Mouse (Mus musculus): ENCODE results near the gene Med13l.
"Not testable (repeated sequence)": the region's sequence is repeated elsewhere in the genome, so short reads cannot be mapped to it uniquely, and the experiment has no call there.

Gene Med13l

DNA sequence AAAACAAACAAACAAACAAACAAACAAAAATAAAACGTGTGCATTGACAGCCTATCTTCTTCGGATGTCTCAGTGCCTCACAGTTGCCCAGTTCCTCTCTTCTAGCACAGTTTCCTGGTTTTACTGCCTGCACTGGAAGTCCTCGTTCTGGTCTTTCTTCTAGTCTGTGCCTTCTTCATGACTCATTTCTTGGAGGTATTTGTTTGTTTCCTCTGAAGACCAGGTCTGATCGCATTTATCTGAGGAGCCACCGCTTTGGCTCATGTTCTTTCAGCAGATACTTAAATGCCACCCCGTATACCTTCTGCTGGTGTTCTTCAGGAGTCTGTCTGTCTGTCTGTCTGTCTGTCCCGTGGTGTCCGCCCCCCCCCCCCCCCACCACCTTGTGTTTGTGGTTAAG is 72.6 kb downstream of the Med13l start:
- DNase-seq, result no peak

DNA sequence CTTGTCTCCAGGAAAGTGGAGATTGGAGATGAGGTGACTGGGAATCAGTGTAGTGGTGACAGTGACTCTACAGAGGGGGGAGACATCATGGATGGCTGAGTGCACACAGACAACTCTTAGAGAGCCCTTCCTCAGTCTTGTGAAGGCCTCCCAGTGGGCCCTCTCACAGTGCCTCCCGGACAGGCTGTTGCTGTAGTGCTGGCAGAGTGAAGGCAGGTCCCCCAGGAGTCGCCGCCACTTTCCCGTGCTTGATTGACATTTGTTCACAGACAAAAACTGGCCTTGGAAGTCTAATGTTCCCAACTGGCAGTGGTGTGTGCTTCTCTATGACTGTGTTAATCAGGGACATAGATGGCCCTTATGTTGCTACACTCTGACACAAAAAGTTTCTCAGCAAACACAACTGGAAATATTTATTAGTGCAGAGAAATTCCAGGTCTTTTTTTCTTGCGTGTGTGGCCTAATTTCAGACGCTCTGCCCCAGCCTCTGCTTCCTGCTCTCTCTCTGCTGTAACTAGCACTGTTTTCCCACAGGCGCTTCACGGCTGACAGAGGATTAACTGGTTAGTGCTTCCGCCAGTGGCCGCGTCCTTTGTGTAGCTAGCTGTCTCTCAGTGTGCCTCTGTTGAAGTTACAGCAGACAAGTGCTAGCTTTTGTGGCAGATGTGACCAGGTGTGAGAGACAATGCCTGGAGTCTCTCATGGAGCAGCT is 75.2 kb downstream of the Med13l start:
- no peak for DNase-seq

DNA sequence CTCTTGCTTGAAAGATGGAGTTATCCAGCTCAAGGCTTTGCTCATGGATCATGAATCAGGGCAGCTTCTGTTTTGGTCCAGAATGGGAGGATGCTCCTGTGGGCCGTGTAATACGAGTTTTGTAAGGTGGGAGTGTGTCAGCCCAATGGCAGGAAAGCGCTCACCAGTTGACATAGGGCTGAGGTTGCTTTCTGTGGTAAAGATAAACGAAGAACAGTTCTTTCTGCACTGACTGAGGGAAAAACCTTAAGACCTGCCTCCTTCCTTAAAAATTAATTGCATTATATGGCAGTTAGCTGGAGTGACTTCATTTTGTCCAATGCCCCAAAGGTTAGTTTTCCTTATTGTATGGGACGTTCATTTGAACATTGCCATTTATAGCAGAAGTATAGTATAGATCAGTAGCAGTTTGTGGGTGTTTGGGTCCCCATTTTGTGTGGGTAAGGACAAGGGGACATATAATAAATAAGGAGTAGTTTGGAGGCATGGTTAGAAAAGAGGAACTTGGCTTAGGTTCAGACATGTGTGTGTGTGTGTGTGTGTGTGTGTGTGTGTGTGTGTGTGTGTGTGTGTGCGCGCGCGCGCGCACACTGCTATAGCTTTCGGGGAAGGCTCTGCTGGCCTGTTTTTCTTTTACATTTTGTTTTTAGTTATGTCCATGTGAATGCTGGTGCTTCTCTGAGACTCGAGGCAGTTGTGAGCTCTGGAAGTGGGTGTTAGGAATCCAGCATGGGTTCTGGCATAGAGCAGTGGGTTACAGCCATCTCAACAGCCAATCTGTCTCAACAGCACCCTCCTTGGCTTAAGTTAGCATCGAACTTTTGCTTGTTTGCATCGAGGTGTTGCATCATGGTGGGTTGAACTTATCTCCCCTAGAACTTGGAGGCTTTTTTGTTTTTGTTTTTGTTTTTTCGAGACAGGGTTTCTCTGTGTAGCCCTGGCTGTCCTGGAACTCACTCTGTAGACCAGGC is 76.2 kb downstream of the Med13l start:
- no peak for DNase-seq

DNA sequence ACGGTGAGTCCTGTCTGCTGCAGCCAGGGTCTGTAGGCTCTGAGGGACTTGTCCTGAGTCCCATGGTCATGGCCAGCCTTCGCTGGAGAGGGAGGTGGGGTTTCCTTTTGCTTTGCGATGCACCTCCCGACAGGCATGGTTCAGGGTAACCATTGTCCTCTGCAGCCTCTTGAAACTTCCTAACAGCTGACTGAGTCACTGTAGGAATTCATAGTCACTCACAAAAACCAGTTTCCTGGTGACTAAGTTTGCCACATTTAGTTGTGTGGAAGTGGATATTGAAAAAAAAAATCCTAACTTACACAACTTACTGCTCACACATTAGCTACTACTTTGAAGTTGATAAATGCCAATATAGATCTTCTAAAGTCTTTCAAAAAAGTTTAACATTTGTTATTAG is 77.5 kb downstream of the Med13l start:
- DNase-seq, result no peak

DNA sequence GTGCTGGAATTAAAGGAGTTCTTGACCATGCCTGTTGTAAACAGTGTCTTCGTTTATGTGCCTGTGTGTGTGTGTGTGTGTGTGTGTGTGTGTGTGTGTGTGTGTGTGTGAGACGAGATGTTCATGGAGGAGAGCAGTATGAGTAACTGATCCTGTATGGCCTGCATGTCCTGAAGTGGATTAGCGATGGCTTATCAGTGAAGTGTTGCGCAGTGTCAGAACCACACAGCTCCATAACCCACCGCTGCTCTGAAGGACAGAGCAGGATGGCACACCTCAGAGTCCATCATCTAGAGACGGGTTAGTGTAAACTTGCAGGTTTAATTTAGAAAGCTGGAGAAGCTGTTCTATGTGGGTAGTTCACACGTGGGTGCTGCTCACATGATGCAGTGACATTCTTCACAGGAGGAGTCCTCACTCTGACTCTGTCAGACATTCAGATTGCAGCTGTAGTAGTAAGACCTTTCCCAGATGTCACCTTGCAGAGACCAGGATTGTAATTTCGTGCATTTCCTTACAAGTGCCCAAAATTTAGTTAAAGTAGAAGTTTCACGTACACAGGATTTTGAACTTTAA is 78.1 kb downstream of the Med13l start:
- no peak for DNase-seq

DNA sequence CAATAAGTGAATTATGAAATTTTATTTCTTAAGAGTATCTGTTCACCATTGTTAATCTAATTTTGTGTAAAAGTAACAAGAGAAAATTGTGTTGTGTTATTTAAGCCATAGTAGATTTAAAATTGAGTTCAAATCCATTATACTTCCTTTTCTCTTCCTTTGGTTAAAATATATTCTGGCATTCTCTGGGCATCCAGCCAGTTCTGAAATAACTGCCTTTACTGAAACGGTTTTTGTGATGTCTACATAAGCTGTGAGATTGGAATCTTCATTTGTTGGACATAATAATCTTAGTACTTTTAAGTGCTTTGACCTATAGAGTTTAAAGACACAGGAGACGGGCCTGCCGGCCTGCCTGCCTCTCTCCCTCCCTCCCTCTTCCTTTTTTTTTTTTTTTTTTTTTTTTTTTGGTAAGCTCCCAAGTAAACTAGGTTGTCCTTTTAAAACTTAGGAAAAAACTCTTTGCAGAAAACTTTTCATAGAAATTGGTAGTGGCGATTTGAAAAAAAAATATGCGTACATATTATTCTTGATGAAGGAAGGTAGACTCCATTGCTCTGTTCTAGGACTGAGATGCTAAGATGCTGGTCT is 78.7 kb downstream of the Med13l start:
- DNase-seq, result no peak

DNA sequence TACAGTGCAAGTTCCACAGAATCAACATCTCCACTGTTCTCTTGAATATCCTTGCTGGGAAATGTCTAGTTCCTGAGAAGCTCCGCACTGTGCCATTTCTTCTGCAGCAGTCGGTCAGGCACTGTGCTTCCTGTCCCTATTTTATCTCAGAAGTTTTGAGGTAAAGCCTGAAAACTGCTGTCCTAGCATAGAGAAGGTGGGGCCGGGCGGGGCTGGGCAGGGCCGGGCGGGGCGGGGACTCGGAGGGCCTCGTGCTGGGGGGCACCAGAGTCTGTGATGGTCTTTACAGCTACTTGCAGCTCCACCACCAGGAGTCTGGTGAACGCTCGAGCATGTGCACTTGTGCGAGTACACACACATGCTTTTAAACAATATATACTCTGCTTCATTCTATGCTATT is 83.6 kb downstream of the Med13l start:
- DNase-seq, result no peak

DNA sequence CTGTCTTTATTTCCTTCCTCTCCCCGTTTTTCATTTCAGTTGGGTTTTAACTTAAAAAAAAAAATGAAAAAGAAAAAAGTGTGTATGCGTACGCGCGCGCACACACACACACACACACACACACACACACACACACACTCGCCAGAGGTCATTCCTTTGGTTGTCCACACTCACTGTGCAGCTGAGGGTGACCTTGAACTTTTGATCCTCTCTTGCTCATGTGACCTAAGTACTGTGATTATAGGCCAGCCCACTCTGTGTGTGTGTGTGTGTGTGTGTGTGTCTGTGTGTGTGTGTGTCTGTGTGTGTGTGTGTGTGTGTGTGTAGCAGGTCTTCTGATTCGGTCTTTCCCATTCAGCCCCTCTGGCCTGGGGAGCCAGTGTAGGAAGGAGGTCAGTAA is 84.0 kb downstream of the Med13l start:
- no peak for DNase-seq

DNA sequence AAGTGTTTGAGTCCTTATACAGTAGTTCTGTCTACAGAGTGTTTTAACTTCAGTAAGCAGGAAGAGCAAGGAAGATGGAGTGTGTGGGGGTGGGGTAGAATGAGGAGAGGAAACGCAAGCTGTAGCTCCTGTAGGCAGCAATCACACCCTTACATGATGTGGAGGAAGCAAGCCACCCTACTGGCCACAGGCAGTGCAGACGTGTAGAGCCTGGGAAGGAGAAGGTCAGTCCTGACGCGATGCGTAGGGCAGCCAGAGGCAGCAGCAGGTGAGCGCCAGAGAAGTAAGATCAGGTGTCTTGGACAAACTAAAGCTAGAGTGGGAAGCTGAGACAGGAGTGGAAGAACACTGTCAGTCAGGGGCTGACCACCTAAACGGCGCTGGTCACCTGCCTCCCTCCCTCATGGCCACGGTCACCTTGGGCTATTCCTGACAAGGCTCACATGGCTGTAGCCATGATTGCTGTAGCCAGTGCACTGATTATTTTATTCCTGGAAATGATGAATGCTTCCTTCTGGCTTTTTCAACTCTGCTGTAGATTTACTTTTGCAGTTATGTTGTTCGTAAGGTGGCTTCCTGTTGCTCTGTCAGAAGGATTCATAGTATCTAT is 84.8 kb downstream of the Med13l start:
- no peak for DNase-seq

DNA sequence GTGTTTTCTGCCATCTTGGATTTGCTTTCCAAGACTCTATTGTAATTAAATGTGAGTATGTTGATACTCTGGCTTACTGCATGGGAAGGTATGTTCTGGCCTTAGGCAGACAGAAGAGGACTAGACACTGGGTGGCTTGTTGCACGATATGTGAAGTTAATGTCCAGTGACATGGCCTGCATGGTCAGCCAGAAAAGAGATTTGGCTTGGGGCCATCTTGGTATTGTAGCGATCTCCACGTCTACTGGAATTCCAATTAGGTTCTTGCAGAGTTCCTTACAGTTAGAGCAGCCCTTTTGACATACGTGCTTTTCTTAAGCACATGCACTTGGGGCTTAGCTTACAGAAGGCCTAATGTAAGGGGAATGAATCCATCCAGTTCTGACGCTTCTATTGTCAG is 86.4 kb downstream of the Med13l start:
- no peak for DNase-seq

DNA sequence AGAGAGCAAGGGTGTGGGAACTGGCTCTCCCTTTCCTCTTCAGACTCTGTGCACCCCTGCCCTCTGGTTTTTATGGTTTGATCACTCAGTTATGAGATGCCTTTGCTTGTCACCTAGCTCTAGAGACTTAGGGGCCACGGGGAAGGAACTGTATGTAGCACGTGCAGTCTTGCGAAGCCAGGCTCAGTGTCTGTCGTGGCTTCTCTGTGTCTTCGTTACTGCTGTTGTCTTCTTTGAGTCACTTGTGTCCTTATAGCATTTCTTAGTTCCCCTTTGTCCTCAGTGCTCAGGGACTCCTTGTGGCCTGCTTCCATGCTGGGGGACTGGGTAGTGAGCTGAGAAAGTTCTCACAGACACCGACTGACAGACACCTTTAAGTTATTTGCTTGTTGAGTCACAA is 86.9 kb downstream of the Med13l start:
- no peak for DNase-seq

DNA sequence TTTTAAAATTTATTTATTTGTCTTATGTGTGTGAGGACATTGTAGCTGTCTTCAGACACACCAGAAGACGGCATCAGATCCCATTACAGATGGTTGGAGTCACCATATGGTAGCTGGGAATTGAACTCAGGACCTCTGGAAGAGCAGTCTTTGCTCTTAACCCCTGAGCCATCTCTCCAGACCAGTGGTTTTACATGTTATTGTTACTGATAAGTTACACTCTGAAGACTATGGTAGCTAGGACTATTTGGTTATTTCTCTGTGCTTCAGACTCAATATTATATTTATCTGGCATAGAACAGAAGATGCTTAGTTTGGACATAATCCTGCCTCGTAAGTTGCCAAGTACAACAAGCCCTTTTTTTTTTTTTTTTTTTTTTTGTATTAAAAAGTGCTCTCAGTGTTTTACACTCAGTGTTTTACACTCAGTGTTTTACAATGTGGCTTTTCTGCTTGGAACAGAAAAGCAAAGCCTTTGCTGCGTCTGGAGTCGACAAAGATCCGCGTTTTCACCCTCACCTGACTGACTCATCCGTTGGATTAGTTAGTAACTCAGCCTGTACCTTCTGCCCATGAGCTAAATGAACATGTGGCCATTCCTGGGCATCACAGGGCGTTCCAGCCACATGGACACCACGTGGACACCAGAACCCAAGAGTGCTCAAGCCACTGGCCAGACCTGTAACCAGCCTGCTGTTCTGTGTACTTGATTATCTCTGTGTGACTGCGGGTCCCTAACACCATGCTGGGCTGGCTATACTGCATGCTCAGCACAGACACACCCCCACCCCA is 88.9 kb downstream of the Med13l start:
- peak in 1 of 2 experiments; percentile 20 for DNase-seq

DNA sequence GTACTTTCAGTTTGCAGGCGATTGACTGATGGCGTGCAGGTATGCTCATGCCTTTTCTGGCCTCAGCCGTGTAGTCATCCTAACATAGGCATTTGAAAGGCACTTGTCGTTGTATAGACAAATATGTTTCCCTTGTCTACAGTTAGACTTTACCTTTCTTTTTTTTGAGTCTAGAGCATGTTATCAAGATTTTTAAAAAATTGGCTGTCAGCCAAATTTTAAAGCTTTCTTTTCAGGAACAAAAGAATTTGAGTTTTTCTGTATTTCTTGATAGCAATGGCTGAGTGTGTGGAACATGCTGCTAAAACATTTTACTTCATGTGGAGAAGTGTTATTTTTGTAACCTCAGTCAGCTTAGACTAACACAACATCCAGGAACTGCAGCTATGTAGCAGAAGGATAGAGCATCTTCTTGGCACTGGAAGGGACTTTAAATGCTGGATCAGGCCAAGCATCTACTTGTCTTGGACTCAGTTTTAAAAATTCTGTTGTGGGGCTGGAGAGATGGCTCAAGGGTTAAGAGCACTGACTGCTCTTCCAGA is 89.6 kb downstream of the Med13l start:
- DNase-seq, result no peak

DNA sequence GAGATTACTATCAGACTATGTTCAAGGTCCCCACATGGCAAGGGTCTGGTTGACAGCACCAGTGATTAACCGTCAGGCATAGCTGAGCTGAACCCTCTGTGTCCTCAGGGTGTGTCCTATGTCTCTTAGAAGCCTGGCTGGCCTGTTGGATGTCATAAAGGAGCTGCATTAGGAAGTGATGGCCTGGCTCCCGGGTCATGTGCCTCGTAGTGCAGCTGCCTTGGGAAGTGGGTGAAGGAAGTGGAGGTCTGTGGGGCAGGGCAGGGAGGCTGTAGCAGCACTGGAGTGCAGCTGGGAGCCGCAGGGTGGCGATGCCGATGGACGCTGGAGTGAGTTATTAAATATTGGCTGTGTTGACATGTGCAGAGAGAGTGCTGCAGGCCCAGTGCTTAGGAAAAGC is 90.3 kb downstream of the Med13l start:
- DNase-seq, result no peak

DNA sequence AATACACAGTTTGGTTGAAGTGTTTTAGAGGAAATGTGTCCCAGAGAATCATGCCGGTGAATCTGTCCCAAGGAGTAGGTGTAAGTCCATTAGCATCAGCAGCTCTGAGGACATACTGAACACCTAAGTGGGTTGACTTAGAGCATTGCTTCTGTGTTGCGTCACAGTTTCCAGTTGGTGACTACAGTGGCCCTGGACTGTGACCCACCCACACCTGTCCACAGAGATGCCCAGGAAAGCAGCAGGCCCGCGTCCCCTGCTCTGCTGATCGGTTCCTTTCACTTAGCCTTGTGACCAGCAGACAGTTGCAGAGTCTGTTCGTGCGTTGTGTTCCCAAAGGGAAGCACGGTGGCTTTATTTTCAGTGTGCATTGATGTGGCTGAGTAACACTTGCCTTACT is 92.1 kb downstream of the Med13l start:
- no peak for DNase-seq

DNA sequence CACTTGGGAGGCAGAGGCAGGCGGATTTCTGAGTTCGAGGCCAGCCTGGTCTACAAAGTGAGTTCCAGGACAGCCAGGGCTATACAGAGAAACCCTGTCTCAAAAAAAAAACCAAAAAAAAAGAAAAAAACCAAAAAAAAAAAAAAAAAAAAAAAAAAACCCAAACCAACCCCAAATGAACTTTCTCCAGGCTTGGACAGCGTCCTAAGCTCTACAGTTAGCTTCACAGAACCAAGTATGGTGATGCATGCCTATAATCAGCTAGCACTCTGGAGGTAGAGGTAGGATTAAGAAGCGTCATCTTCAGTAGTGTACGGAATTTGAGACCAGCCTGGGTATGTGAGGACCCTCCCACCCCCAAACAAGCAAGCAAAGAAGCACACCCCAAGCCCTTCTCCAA is 92.6 kb downstream of the Med13l start:
- DNase-seq, result not testable (repeated sequence)

DNA sequence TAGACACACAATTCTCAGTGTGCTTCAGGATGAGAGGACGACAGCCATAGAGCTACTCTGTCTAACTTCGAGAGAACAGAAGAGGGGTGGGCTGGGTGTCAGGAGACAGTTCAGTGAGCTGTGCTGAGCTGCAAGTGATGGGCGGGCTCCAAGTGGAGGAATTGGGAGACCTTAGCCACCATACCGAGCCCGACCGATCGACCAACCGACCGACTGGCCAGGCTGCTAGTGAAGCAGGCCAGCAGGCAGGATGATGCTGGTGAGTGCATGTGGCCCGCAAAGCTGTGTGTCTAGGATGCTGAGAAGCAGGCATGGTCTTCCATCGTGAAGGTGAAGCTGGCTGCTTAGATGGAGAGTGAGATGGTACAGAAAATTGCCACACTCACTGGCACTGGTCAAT is 94.1 kb downstream of the Med13l start:
- DNase-seq, result no peak

DNA sequence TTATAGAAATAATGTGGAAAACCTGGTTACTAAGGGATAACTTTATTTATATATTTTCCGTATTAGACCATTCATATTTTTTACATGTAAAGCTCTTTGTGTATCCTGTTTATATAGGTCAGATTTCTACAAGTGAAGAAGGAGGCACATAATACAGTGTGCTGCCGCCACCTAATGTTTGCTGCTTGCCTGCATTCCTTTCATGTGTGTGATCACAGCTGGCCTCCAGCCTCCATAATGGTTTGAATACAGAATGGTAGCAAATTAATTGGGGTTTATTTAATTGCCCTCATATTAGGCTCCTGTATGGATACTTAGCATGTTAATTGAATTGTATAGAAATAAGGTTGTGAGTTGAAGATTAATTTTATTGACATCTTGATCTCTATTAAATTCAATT is 94.5 kb downstream of the Med13l start:
- peak; percentile 64 to 66 for DNase-seq

DNA sequence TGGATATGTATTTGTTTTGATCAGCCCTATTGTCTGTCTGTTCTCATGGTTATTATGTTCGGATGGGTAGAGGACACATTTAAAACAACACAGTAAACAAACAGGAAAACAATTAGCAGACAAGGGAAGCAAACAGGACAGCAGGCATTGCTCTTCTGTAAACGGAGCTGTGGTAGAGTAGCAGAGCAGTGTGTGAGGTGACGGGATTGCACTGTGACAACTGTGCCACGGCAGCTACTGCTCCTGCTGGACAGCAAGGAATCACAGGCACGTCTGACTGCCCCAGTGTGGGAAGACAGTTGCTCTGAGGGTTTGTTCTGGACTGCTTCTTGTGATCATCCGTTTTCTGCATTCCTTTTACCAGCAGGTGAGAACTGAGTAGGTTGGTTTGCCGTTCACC is 94.9 kb downstream of the Med13l start:
- no peak for DNase-seq

DNA sequence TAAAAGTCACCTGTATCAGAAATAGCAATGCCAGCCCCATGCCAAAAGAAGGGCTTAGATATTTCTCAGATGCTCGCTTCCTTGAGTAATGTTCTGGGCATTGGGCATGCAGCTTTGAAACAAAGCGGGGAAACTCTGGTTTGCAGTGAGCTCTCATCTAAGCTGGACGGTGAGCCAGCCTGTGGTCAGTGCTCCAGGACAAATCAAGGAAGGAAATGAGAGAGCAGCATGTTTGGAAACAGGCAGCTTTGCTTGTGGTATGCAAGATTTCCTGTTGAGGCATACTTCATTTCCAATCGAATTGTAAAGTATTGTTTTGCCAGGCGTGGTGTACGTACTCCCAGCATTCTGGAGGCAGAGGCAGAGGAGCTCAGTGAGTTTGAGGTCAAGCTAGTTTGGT is 95.5 kb downstream of the Med13l start:
- no peak for DNase-seq

DNA sequence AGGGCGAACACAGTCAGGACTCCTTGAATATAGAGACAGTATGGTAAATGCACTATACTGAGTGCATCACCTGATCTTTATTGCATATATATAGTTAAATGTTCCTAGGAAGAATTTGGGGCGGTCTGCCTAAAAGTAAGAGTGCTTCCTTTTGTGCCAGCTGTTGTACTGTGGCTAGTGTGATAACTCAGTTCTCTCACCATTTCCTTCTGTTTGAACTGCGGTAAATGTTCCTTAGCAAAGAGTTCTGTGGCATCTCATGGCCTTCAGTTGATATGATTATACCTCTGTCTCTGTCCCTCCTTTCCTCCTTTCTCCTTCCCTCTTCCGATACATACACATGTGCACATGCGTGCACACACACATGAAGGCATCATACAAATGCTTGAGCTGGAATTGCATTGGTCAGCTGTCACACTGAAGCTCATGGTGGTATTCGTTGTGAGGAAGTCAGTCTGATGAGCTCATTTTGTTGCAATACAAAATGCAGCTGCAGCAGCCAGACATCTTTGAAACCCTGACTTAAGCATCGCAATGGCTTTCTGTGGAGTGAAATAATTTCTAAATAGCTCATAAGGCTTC is 97.9 kb downstream of the Med13l start:
- DNase-seq, result no peak
